Mouse (Mus musculus): ENCODE results near the gene Orm2. TPM values are rescaled to one million over a fixed set of nuclear protein-coding genes. Genes with fewer than 3 reads are reported as not detected.
A peak's percentile ranks its signal among the peaks of the same experiment; 100 is the strongest.

Gene Orm2
- total and polyA plus RNA-seq, 3 experiments = not detected

GRCm38 (mm10) chr4:63398854-63399609 lies 36.8 kb downstream of the Orm2 start:
- H3K4me2 ChIP-seq (ENCODE audit: insufficient read depth, low read depth, poor library complexity, severe bottlenecking) = peak overlapping the region; percentile 85
- dilution Hi-C loops (cut with MboI; ENCODE audit: extremely low pct_ligation_motif_present, extremely low pct_unique_long_range_greater_than_20kb, low sequenced_read_pairs) (no loop called here), in situ Hi-C loops (cut with MboI; ENCODE audit: low pct_ligation_motif_present, low pct_unique_long_range_greater_than_20kb, low sequenced_read_pairs) (no loop called here)
- peak overlapping the region; percentile 95 for H3K27ac ChIP-seq (ENCODE audit: insufficient read depth, low read depth)
- H3K4me1 ChIP-seq (ENCODE audit: control insufficient read depth in 1 of 2, insufficient read depth in 2 of 2) = peaks cover 33 to 78% of the 10 kb centered on the region in 2 experiments
- peak; percentile 88 for DNase-seq (ENCODE audit: extremely low read depth)
- H3K36me3 ChIP-seq (replicated peaks in 1 of 2; ENCODE audit: control insufficient read depth in 1 of 2, insufficient read depth in 1 of 2, low read length in 1 of 2) = peaks cover 51 to 57% of the 10 kb centered on the region in 2 experiments
- H3K79me2 ChIP-seq (replicated peaks; ENCODE audit: control insufficient read depth, extremely low read depth, insufficient read depth, poor library complexity, severe bottlenecking) = peaks cover 88% of the 10 kb centered on the region
- peak overlapping the region; percentile 70; the same call in 1 of the 2 replicates for H3K9ac ChIP-seq (ENCODE audit: insufficient read depth, low read depth)
- H3K4me3 ChIP-seq (replicated peaks in 1 of 3; ENCODE audit: low read depth in 2 of 3, low read length in 2 of 3, poor library complexity in 1 of 3) = peak overlapping the region; percentile 14 to 69 (median 42)
- TF ChIP-seq CHD2 (IDR thresholded peaks at IDR 0.05; ENCODE audit: low read length) (peak; percentile 17; the same call in 1 of the 2 replicates), NELFE (IDR thresholded peaks at IDR 0.05; ENCODE audit: low read depth, low read length) (peak; percentile 60; the same call in 1 of the 2 replicates), ZNF384 (IDR thresholded peaks at IDR 0.05; ENCODE audit: low read depth, low read length) (peak; percentile 76), MEF2A (IDR thresholded peaks at IDR 0.05; ENCODE audit: borderline replicate concordance, low read depth, low read length) (no peak), CHD1 (IDR thresholded peaks at IDR 0.05; ENCODE audit: low read depth, low read length) (peak; percentile 42; the same call in 1 of the 2 replicates), NRF1 (IDR thresholded peaks at IDR 0.05; ENCODE audit: low read depth, low read length) (no peak; the same call in 1 of the 2 replicates), USF1 (IDR thresholded peaks at IDR 0.05; ENCODE audit: low read depth, low read length) (no peak), MAZ (IDR thresholded peaks at IDR 0.05; ENCODE audit: low read depth, low read length) (peak; percentile 90), IRF4 (IDR thresholded peaks at IDR 0.05; ENCODE audit: low read depth, low read length) (peak; percentile 85), MAX (IDR thresholded peaks at IDR 0.05; ENCODE audit: low read length) (peak; percentile 43; the same call in 1 of the 2 replicates), CTCF (conservative IDR thresholded peaks at IDR 0.05 in 1 of 2, IDR thresholded peaks at IDR 0.05 in 1 of 2; ENCODE audit: low read depth in 2 of 2, low read length in 2 of 2) (no peak), ELF1 (IDR thresholded peaks at IDR 0.05; ENCODE audit: low read depth, low read length) (peak; percentile 57), KAT2A (IDR thresholded peaks at IDR 0.05; ENCODE audit: insufficient replicate concordance, low read length) (no peak), UBTF (IDR thresholded peaks at IDR 0.05; ENCODE audit: low read depth, low read length) (no peak), MYC (IDR thresholded peaks at IDR 0.05; ENCODE audit: low read depth, low read length) (no peak), BHLHE40 (IDR thresholded peaks at IDR 0.05; ENCODE audit: low read depth, low read length) (peak; percentile 35; the same call in 1 of the 2 replicates), HCFC1 (IDR thresholded peaks at IDR 0.05; ENCODE audit: low read depth, low read length) (no peak), JUND (conservative IDR thresholded peaks at IDR 0.05; ENCODE audit: low read depth, low read length) (no peak), RCOR1 (conservative IDR thresholded peaks at IDR 0.05; ENCODE audit: low read depth, low read length) (0 out of 2 replicates have a peak, but pooled peaks have one; percentile 47), JUN (IDR thresholded peaks at IDR 0.05; ENCODE audit: insufficient read depth, low read depth, low read length) (no peak), TCF12 (IDR thresholded peaks at IDR 0.05; ENCODE audit: low read depth, low read length) (peak; percentile 66), MXI1 (IDR thresholded peaks at IDR 0.05; ENCODE audit: low read depth, low read length) (no peak), ZC3H11A (IDR thresholded peaks at IDR 0.05; ENCODE audit: low read depth, low read length) (no peak), MAFK (IDR thresholded peaks at IDR 0.05; ENCODE audit: insufficient replicate concordance, low read length) (no peak), ETS1 (conservative IDR thresholded peaks at IDR 0.05; ENCODE audit: low read depth, low read length) (peak; percentile 80; the same call in 1 of the 2 replicates), SIN3A (IDR thresholded peaks at IDR 0.05; ENCODE audit: low read length) (no peak), ZKSCAN1 (IDR thresholded peaks at IDR 0.05; ENCODE audit: borderline replicate concordance, low read depth, low read length) (no peak), GABPA (IDR thresholded peaks at IDR 0.05; ENCODE audit: insufficient replicate concordance, low read depth, low read length) (no peak), TBP (conservative IDR thresholded peaks at IDR 0.05; ENCODE audit: low read depth, low read length) (peak; percentile 71; the same call in 1 of the 2 replicates), EP300 (IDR thresholded peaks at IDR 0.05; ENCODE audit: low read length) (peak; percentile 74), RAD21 (IDR thresholded peaks at IDR 0.05; ENCODE audit: low read depth, low read length) (no peak; the same call in 1 of the 2 replicates), POLR2AphosphoS2 (IDR thresholded peaks at IDR 0.05; ENCODE audit: low read depth, low read length) (0 out of 2 replicates have a peak, but pooled peaks have one; percentile 48), PAX5 (IDR thresholded peaks at IDR 0.05; ENCODE audit: low read length) (no peak), USF2 (conservative IDR thresholded peaks at IDR 0.05; ENCODE audit: low read depth, low read length) (no peak), ZMIZ1 (IDR thresholded peaks at IDR 0.05; ENCODE audit: low read depth, low read length) (peak; percentile 78), SMC3 (IDR thresholded peaks at IDR 0.05; ENCODE audit: low read depth, low read length) (no peak), POLR2A (IDR thresholded peaks at IDR 0.05; ENCODE audit: low read depth, low read length) (peak; percentile 66), E2F4 (IDR thresholded peaks at IDR 0.05; ENCODE audit: insufficient replicate concordance, low read depth, low read length) (no peak)
- H3K9me3 ChIP-seq (replicated peaks; ENCODE audit: low read length) = peaks cover 11% of the 10 kb centered on the region
- H3K27me3 ChIP-seq (replicated peaks) = no peaks in the 10 kb centered on the region

Data from CH12.LX (cell line).